Mouse (Mus musculus): Measurements from ENCODE around the gene Ltn1.

Gene Ltn1

GRCm38 (mm10) chr16:87432033-87432814, at the start of gene Ltn1:
Gene Ltn1, minus strand, starts transcription at chr16:87432612.
- DNase-seq (ENCODE audit: low spot score) = peak; percentile 99

- DNase-seq (ENCODE audit: low spot score) = no peak
Measured at GRCm38 (mm10) chr16:87470579-87470978, 38.2 kb upstream of the Ltn1 start.

- DNase-seq (ENCODE audit: low spot score) = no peak
Measured at GRCm38 (mm10) chr16:87458752-87459151, 26.3 kb upstream of the Ltn1 start.

- no peak for DNase-seq (ENCODE audit: low spot score)
Measured at GRCm38 (mm10) chr16:87455180-87455611, 22.8 kb upstream of the Ltn1 start.

DNA sequence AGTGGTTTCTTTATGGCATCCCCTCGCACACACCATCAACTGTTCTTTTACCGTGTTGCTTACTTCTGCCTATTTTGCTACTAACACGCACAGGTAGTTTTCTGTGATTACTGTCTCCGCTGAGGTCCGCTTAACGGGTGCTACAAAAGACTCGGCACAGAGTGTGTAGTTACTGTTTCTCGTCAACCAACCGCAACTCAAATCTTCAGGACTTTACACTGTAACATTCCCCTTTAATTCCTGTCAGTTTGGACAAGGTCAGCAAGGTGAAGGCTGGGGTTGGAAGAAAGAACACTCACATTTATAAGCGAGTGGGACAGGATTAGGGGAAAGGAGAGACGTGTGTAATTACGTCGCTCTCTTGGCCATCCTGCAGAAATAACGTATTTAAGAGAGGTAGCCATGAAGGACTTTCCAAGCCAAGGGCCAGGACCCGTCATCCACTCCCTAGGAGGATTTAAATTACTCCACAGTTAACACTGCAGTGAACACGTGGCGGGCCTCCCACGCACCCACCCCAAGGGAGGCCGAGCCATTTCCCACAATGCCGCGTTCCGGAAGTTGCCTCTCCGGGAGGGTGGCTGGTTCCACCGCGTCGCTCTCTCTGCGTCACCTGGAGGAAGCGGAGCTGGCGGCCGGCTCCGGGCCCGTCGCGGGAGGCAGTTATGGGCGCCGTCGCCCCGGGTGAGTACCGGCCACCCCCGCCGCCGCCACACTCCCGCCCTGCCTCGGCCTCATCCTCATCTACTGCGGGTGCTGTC, 22.2 kb upstream of the Ltn1 start, which contains the start of gene Usp16:
TSS of gene Usp16 (plus strand) at position 285 of the 761 bp plus-strand sequence.
- DNase-seq (ENCODE audit: low spot score) = peak; percentile 89

GRCm38 (mm10) chr16:87453226-87453625, 20.8 kb upstream of the Ltn1 start:
- no peak for DNase-seq (ENCODE audit: low spot score)

- DNase-seq (ENCODE audit: low spot score) = no peak
Measured at GRCm38 (mm10) chr16:87445528-87445927, 13.1 kb upstream of the Ltn1 start.

GRCm38 (mm10) chr16:87445110-87445509, 12.7 kb upstream of the Ltn1 start:
- DNase-seq (ENCODE audit: low spot score) = no peak

- no peak for DNase-seq (ENCODE audit: low spot score)
Measured at GRCm38 (mm10) chr16:87444071-87444470, 11.7 kb upstream of the Ltn1 start.

GRCm38 (mm10) chr16:87443245-87443644, 10.8 kb upstream of the Ltn1 start:
- DNase-seq (ENCODE audit: low spot score) = peak; percentile 45

DNA sequence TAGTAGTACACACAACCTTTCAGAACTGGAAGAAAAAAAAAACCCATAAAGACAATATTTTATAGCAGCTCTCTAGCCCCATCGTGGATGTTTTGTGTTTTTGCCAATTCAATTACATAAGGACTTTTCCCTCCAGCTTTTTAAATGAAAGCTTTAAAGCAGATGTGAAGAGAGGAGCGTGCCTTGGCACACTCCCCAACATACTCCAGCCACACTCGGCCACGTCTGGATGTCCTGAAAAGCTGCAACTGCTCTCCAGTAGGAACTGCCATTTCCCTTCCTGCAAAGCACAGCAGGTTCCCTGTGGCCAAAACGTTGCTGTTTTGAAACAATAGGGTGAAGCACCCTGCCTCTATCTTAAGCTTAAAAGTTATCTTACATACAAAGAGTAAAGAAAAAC, 9.9 kb upstream of the Ltn1 start:
- no peak for DNase-seq (ENCODE audit: low spot score)

GRCm38 (mm10) chr16:87441089-87441488, 8.7 kb upstream of the Ltn1 start:
- peak; percentile 25 for DNase-seq (ENCODE audit: low spot score)

GRCm38 (mm10) chr16:87440184-87440686, 7.8 kb upstream of the Ltn1 start, which contains the start of gene Rwdd2b:
Gene Rwdd2b, minus strand, starts transcription at chr16:87440573.
- DNase-seq (ENCODE audit: low spot score) = peak; percentile 94

DNA sequence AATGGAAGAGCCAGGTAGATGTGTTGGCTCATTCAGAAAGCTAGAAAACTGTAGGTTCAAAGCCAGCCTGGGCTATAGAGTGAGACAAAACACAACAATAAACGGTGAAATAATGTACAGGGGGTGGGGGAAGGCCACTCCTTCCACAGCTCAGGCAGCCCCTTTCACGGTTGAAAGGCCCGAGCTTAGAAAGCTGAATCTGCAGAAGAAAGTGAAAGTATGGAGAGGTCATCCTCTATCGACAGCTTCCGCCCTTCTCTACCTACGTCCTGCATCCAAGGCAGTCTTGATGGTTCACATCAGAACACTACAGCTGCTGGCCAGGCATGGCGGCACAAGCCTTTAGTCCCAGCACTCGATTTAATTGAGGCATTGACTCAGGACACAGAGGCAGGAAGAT, 6.3 kb upstream of the Ltn1 start:
- DNase-seq (ENCODE audit: low spot score) = no peak

- DNase-seq (ENCODE audit: low spot score) = no peak
Measured at GRCm38 (mm10) chr16:87437096-87437495, 4.7 kb upstream of the Ltn1 start.

GRCm38 (mm10) chr16:87435411-87436205, 3.2 kb upstream of the Ltn1 start:
- peak; percentile 45 for DNase-seq (ENCODE audit: low spot score)

- no peak for DNase-seq (ENCODE audit: low spot score)
Measured at GRCm38 (mm10) chr16:87434946-87435345, 2.5 kb upstream of the Ltn1 start.

- DNase-seq (ENCODE audit: low spot score) = peak; percentile 21
Measured at GRCm38 (mm10) chr16:87434266-87434665, 1.9 kb upstream of the Ltn1 start.

GRCm38 (mm10) chr16:87427516-87427915, 4.9 kb downstream of the Ltn1 start:
- no peak for DNase-seq (ENCODE audit: low spot score)

GRCm38 (mm10) chr16:87420662-87421061, 11.8 kb downstream of the Ltn1 start:
- no peak for DNase-seq (ENCODE audit: low spot score)

DNA sequence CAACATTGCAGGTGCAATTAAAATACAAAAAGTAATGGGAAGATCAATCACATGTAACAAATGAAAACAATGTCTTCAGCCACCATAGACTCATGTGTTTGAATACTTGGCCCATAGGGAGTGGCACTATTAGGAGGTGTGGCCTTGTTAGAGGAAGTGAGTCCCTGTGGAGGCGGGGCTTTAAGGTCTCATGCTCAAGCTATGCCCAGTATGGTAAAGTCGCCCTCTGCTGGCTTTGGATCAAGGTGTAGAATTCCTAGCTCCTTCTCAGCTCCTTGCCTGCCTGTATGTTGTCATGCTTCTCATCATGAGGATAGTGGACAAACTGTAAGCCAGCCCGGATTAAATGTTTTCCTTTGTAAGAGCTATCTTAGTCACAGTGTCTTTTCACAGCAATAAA, 27.4 kb downstream of the Ltn1 start:
- peak; percentile 6 for DNase-seq (ENCODE audit: low spot score)
